Mouse (Mus musculus) kidney, adult 2 months (tissue): Measurements from ENCODE around the gene Gsta3. TPM values are rescaled to one million over a fixed set of nuclear protein-coding genes. Genes with fewer than 3 reads are reported as not detected.
A peak's percentile ranks its signal among the peaks of the same experiment; 100 is the strongest.
"Not testable (repeated sequence)": the region's sequence is repeated elsewhere in the genome, so short reads cannot be mapped to it uniquely, and the experiment has no call there.

Source experiments
- DNase-seq: peaks from one replicate; pipeline ENCODE4 v3.0.0; 2021
- H3K27ac ChIP-seq: fragments of 200-500 bp; 2 replicates; pipeline ENCODE4 v1.5.1; 2012; ENCODE audit warnings: low read depth, low read length, control low read depth, inconsistent platforms; ENCODE audit not compliant: insufficient read depth
- H3K27me3 ChIP-seq: fragments of 200-500 bp; replicated peaks from 2 replicates; pipeline ENCODE4 v1.6.1; 2012; ENCODE audit warnings: mild to moderate bottlenecking, moderate library complexity, low read length, inconsistent platforms; ENCODE audit not compliant: control insufficient read depth, insufficient read depth
- H3K36me3 ChIP-seq: fragments of 200-500 bp; 2 replicates; pipeline ENCODE4 v1.6.1; 2012; ENCODE audit warnings: mild to moderate bottlenecking, moderate library complexity, low read length, inconsistent platforms; ENCODE audit not compliant: control insufficient read depth, insufficient read depth
- H3K4me1 ChIP-seq: fragments of 200-500 bp; 2 replicates; pipeline ENCODE4 v1.6.1; 2011; ENCODE audit warnings: low read length; ENCODE audit not compliant: control insufficient read depth, insufficient read depth
- H3K4me3 ChIP-seq: fragments of 200-500 bp; 2 replicates; pipeline ENCODE4 v1.5.1; 2011; ENCODE audit warnings: mild to moderate bottlenecking, low read depth, low read length, control low read depth; ENCODE audit not compliant: insufficient read depth
- CTCF ChIP-seq: fragments of 200-500 bp; conservative IDR thresholded peaks from 2 replicates; pipeline ENCODE4 v1.5.1; 2011; ENCODE audit warnings: low read depth, mild to moderate bottlenecking, control low read depth, low read length, moderate library complexity, mixed read lengths; ENCODE audit not compliant: insufficient read depth, insufficient read length
- POLR2A ChIP-seq: fragments of 200-500 bp; IDR thresholded peaks from one replicate; pipeline ENCODE4 v1.6.1; 2011; ENCODE audit warnings: low read depth, low read length, control low read depth
- WGBS: fragments of 180-500 bp; shearing (Covaris S2); methylation state at CpG from one replicate; pipeline ENCODE4 v1.1.7; 2018; 5-methylcytosine and 5-hydroxymethylcytosine counted together
- polyA plus RNA-seq: library from polyadenylated mRNA; depleted of rRNA; stranded (reverse); fragments of >200 nt; gene quantifications from 2 replicates; pipeline ENCODE4 v1.2.3, GENCODE M21; 2012; rRNA removed

The Gsta3 gene
- polyA plus RNA-seq, result 86.0 and 109 TPM in 2 replicates

GRCm38 (mm10) chr1:21239911-21240898 is at the start of gene Gsta3:
Gene Gsta3 (plus strand): TSS chr1:21240589.
- Histone ChIP-seq H3K27ac (peak within 1 kb of the TSS; percentile 93), H3K27me3 (no peaks in the 10 kb centered on the region), H3K36me3 (no peaks in the 10 kb centered on the region), H3K4me1 (peaks cover 19% of the 10 kb centered on the region), H3K4me3 (peak within 1 kb of the TSS; percentile 28)
- DNase-seq, result peak; percentile 81
- no peak for TF ChIP-seq CTCF
- TF ChIP-seq POLR2A, result no peak
- 42% methylated on average over 8 of the region's 8 CpGs for WGBS

- Histone ChIP-seq H3K27me3 (no peaks in the 10 kb centered on the region), H3K4me1 (no peaks in the 10 kb centered on the region), H3K4me3 (no peak overlapping the region), H3K27ac (no peak overlapping the region), H3K36me3 (no peaks in the 10 kb centered on the region)
- 95% methylated on average over 1 of the region's 1 CpGs for WGBS
- DNase-seq, result no peak
- TF ChIP-seq POLR2A (no peak), CTCF (no peak)
These were observed 34.1 kb upstream of the Gsta3 start for GRCm38 (mm10) chr1:21206241-21206640.

DNA sequence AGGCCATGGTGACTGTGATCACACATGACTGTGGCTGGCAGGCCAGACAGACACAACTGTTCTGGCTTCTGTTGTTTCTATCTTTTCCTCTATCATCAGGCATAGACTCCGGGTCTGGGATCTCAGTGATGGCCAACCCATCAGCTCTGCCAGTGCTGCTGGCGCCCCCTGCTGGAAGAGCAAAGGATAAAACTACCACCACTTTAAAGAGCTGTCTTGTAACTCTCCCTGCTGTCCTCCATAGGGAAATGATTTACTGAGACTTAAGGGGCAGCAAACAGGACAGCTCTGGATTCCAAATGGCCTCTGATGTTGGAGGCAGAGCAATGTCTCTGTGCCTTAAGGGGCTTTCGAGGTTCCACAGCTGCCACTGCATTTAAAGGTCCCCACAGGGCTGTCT is 26.9 kb upstream of the Gsta3 start:
- H3K4me1 ChIP-seq, H3K36me3 ChIP-seq, H3K27me3 ChIP-seq, H3K4me3 ChIP-seq, DNase-seq, H3K27ac ChIP-seq: not testable (repeated sequence)
- 12% methylated on average over 3 of the region's 3 CpGs for WGBS
- TF ChIP-seq CTCF, result 0 out of 2 replicates have a peak, but pooled peaks have one; percentile 22

- H3K4me3 ChIP-seq, H3K27ac ChIP-seq, H3K36me3 ChIP-seq, H3K27me3 ChIP-seq, DNase-seq, H3K4me1 ChIP-seq: not testable (repeated sequence)
- WGBS, result 77% methylated on average over 6 of the region's 6 CpGs
These were observed 26.2 kb upstream of the Gsta3 start for GRCm38 (mm10) chr1:21213991-21214692.

- peaks cover 3% of the 10 kb centered on the region; the same call in 1 of the 2 replicates for H3K4me1 ChIP-seq
- H3K36me3 ChIP-seq, result no peaks in the 10 kb centered on the region
- H3K27ac ChIP-seq, result peak within 1 kb of the TSS; percentile 88
- DNase-seq, result peak; percentile 93
- WGBS, result under 1% methylated on average over 17 of the region's 17 CpGs
- H3K4me3 ChIP-seq, result peak within 1 kb of the TSS; percentile 70
- TF ChIP-seq CTCF (peak; percentile 86), POLR2A (peak; percentile 43)
- H3K27me3 ChIP-seq, result no peaks in the 10 kb centered on the region
These were observed 21.9 kb upstream of the Gsta3 start, which contains the start of gene Tmem14a for GRCm38 (mm10) chr1:21218489-21218919. Gene Tmem14a (plus strand): TSS chr1:21218575.

GRCm38 (mm10) chr1:21227756-21228395 is 12.5 kb upstream of the Gsta3 start:
- 77% methylated on average over 6 of the region's 6 CpGs for WGBS

GRCm38 (mm10) chr1:21228740-21229722 is 11.4 kb upstream of the Gsta3 start:
- H3K27ac ChIP-seq, H3K36me3 ChIP-seq, H3K27me3 ChIP-seq, H3K4me3 ChIP-seq: not testable (repeated sequence)
- DNase-seq, result peak; percentile 24
- WGBS, result 61% methylated on average over 15 of the region's 15 CpGs
- peaks cover 17% of the 10 kb centered on the region for H3K4me1 ChIP-seq

More at GRCm38 (mm10) chr1:21227756-21228395, 12.5 kb upstream of the Gsta3 start:
- Histone ChIP-seq H3K36me3 (no peaks in the 10 kb centered on the region), H3K4me3 (no peak overlapping the region), H3K27ac (no peak overlapping the region), H3K4me1 (peaks cover 17% of the 10 kb centered on the region), H3K27me3 (no peaks in the 10 kb centered on the region)
- no peak for TF ChIP-seq CTCF
- TF ChIP-seq POLR2A, result no peak
- no peak for DNase-seq
